Mouse (Mus musculus): ENCODE measurements around the gene Gm6408. TPM values are rescaled to one million over a fixed set of nuclear protein-coding genes. Genes with fewer than 3 reads are reported as not detected.
A peak's percentile ranks its signal among the peaks of the same experiment; 100 is the strongest.
"Not testable (repeated sequence)": the region's sequence is repeated elsewhere in the genome, so short reads cannot be mapped to it uniquely, and the experiment has no call there.

Gene Gm6408
- total and polyA plus RNA-seq, 3 experiments = not detected

GRCm38 (mm10) chr5:146488959-146489358 is 7.2 kb downstream of the Gm6408 start:
- H3K27ac ChIP-seq (ENCODE audit: control insufficient read depth, low read depth, low read length); H3K36me3 ChIP-seq (ENCODE audit: control insufficient read depth in 1 of 2, insufficient read depth in 2 of 2, low read length in 2 of 2); H3K27me3 ChIP-seq (ENCODE audit: control insufficient read depth in 1 of 2, insufficient read depth in 2 of 2, low read length in 2 of 2); H3K4me1 ChIP-seq (ENCODE audit: control insufficient read depth in 1 of 2, insufficient read depth in 2 of 2, low read length in 2 of 2); H3K79me2 ChIP-seq (ENCODE audit: control insufficient read depth, insufficient read depth, low read length, poor library complexity); H3K9ac ChIP-seq (ENCODE audit: control insufficient read depth, low read depth, low read length, poor library complexity, severe bottlenecking); H3K4me3 ChIP-seq (ENCODE audit: control insufficient read depth in 1 of 2, insufficient read depth in 1 of 2, low read depth in 2 of 2, low read length in 2 of 2); H3K9me3 ChIP-seq (replicated peaks; ENCODE audit: insufficient read depth, low read length): not testable (repeated sequence)
- TF ChIP-seq CTCF (IDR thresholded peaks at IDR 0.05 in 2 of 3, conservative IDR thresholded peaks at IDR 0.05 in 1 of 3; ENCODE audit: control insufficient read depth in 1 of 3, insufficient read depth in 1 of 3, low read depth in 2 of 3, low read length in 3 of 3, poor library complexity in 1 of 3, severe bottlenecking in 1 of 3) (peak; percentile 15 to 19 (median 18); a peak in 4 of 6 replicates), SMC3 (IDR thresholded peaks at IDR 0.05; ENCODE audit: low read depth, low read length) (0 out of 2 replicates have a peak, but pooled peaks have one; percentile 6)
- peak; percentile 24 for DNase-seq (ENCODE audit: low read depth, low spot score)

GRCm38 (mm10) chr5:146491063-146491462 is 9.3 kb downstream of the Gm6408 start, which contains the start of gene Gm6370:
Gene Gm6370, plus strand, starts transcription at chr5:146491363.
- not testable (repeated sequence) for H3K9me3 ChIP-seq (replicated peaks; ENCODE audit: insufficient read depth, low read length); DNase-seq (ENCODE audit: low read depth, low spot score); H3K27me3 ChIP-seq (ENCODE audit: control insufficient read depth in 1 of 2, insufficient read depth in 2 of 2, low read length in 2 of 2); H3K9ac ChIP-seq (ENCODE audit: control insufficient read depth, low read depth, low read length, poor library complexity, severe bottlenecking); H3K27ac ChIP-seq (ENCODE audit: control insufficient read depth, low read depth, low read length); H3K79me2 ChIP-seq (ENCODE audit: control insufficient read depth, insufficient read depth, low read length, poor library complexity); H3K4me3 ChIP-seq (ENCODE audit: control insufficient read depth in 1 of 2, insufficient read depth in 1 of 2, low read depth in 2 of 2, low read length in 2 of 2); H3K36me3 ChIP-seq (ENCODE audit: control insufficient read depth in 1 of 2, insufficient read depth in 2 of 2, low read length in 2 of 2); H3K4me1 ChIP-seq (ENCODE audit: control insufficient read depth in 1 of 2, insufficient read depth in 2 of 2, low read length in 2 of 2)

GRCm38 (mm10) chr5:146502099-146502498 is 20.3 kb downstream of the Gm6408 start, which contains the start of gene 4930449I24Rik:
Gene 4930449I24Rik, plus strand, starts transcription at chr5:146502399.
- not testable (repeated sequence) for H3K27me3 ChIP-seq (ENCODE audit: control insufficient read depth in 1 of 2, insufficient read depth in 2 of 2, low read length in 2 of 2); H3K4me1 ChIP-seq (ENCODE audit: control insufficient read depth in 1 of 2, insufficient read depth in 2 of 2, low read length in 2 of 2); H3K27ac ChIP-seq (ENCODE audit: control insufficient read depth, low read depth, low read length); H3K4me3 ChIP-seq (ENCODE audit: control insufficient read depth in 1 of 2, insufficient read depth in 1 of 2, low read depth in 2 of 2, low read length in 2 of 2); H3K9me3 ChIP-seq (replicated peaks; ENCODE audit: insufficient read depth, low read length); H3K79me2 ChIP-seq (ENCODE audit: control insufficient read depth, insufficient read depth, low read length, poor library complexity); H3K9ac ChIP-seq (ENCODE audit: control insufficient read depth, low read depth, low read length, poor library complexity, severe bottlenecking); DNase-seq (ENCODE audit: low read depth, low spot score); H3K36me3 ChIP-seq (ENCODE audit: control insufficient read depth in 1 of 2, insufficient read depth in 2 of 2, low read length in 2 of 2)

- not testable (repeated sequence) for H3K36me3 ChIP-seq (ENCODE audit: control insufficient read depth in 1 of 2, insufficient read depth in 2 of 2, low read length in 2 of 2); H3K79me2 ChIP-seq (ENCODE audit: control insufficient read depth, insufficient read depth, low read length, poor library complexity); H3K27me3 ChIP-seq (ENCODE audit: control insufficient read depth in 1 of 2, insufficient read depth in 2 of 2, low read length in 2 of 2)
These were observed 32.1 kb downstream of the Gm6408 start, which contains the start of gene Gm3402 for GRCm38 (mm10) chr5:146513823-146514222. Gene Gm3402, plus strand, starts transcription at chr5:146514123.

GRCm38 (mm10) chr5:146525501-146525900 is 43.7 kb downstream of the Gm6408 start, which contains the start of gene Gm3404:
Gene Gm3404, plus strand, starts transcription at chr5:146525801.
- H3K27me3 ChIP-seq (ENCODE audit: control insufficient read depth in 1 of 2, insufficient read depth in 2 of 2, low read length in 2 of 2); H3K36me3 ChIP-seq (ENCODE audit: control insufficient read depth in 1 of 2, insufficient read depth in 2 of 2, low read length in 2 of 2); H3K9me3 ChIP-seq (replicated peaks; ENCODE audit: insufficient read depth, low read length); H3K9ac ChIP-seq (ENCODE audit: control insufficient read depth, low read depth, low read length, poor library complexity, severe bottlenecking); H3K4me1 ChIP-seq (ENCODE audit: control insufficient read depth in 1 of 2, insufficient read depth in 2 of 2, low read length in 2 of 2); H3K27ac ChIP-seq (ENCODE audit: control insufficient read depth, low read depth, low read length); DNase-seq (ENCODE audit: low read depth, low spot score); H3K4me3 ChIP-seq (ENCODE audit: control insufficient read depth in 1 of 2, insufficient read depth in 1 of 2, low read depth in 2 of 2, low read length in 2 of 2); H3K79me2 ChIP-seq (ENCODE audit: control insufficient read depth, insufficient read depth, low read length, poor library complexity): not testable (repeated sequence)

More at GRCm38 (mm10) chr5:146513823-146514222, 32.1 kb downstream of the Gm6408 start, which contains the start of gene Gm3402:
- not testable (repeated sequence) for H3K9me3 ChIP-seq (replicated peaks; ENCODE audit: insufficient read depth, low read length); H3K4me1 ChIP-seq (ENCODE audit: control insufficient read depth in 1 of 2, insufficient read depth in 2 of 2, low read length in 2 of 2); H3K4me3 ChIP-seq (ENCODE audit: control insufficient read depth in 1 of 2, insufficient read depth in 1 of 2, low read depth in 2 of 2, low read length in 2 of 2); H3K9ac ChIP-seq (ENCODE audit: control insufficient read depth, low read depth, low read length, poor library complexity, severe bottlenecking); DNase-seq (ENCODE audit: low read depth, low spot score); H3K27ac ChIP-seq (ENCODE audit: control insufficient read depth, low read depth, low read length)

Other genes with a start within 250 kb of the Gm6408 start
- gene Wasf3, start 97.0 kb upstream of the Gm6408 start, total RNA-seq (2012; rRNA removed) = not detected in 2 replicates
- gene Wasf3, start 97.0 kb upstream of the Gm6408 start, polyA plus RNA-seq (2012; ENCODE audit: insufficient read depth in 1 of 2, insufficient read length in 2 of 2, low read depth in 1 of 2, low replicate concordance in 2 of 2, missing spikeins in 1 of 2) = not detected
- gene Gm6370, start 9.4 kb downstream of the Gm6408 start, total RNA-seq (2012; rRNA removed) = not detected in 2 replicates
- not detected for gene Gm6370, start 9.4 kb downstream of the Gm6408 start, polyA plus RNA-seq (2012; ENCODE audit: insufficient read depth in 1 of 2, insufficient read length in 2 of 2, low read depth in 1 of 2, low replicate concordance in 2 of 2, missing spikeins in 1 of 2)
- not detected in 2 replicates for gene 4930449I24Rik, start 20.4 kb downstream of the Gm6408 start, total RNA-seq (2012; rRNA removed)
- not detected for gene 4930449I24Rik, start 20.4 kb downstream of the Gm6408 start, polyA plus RNA-seq (2012; ENCODE audit: insufficient read depth in 1 of 2, insufficient read length in 2 of 2, low read depth in 1 of 2, low replicate concordance in 2 of 2, missing spikeins in 1 of 2)
- not detected in 2 replicates for gene Gm3402, start 32.2 kb downstream of the Gm6408 start, total RNA-seq (2012; rRNA removed)
- not detected for gene Gm3402, start 32.2 kb downstream of the Gm6408 start, polyA plus RNA-seq (2012; ENCODE audit: insufficient read depth in 1 of 2, insufficient read length in 2 of 2, low read depth in 1 of 2, low replicate concordance in 2 of 2, missing spikeins in 1 of 2)
- not detected in 2 replicates for gene Gm3404, start 43.8 kb downstream of the Gm6408 start, total RNA-seq (2012; rRNA removed)
- not detected for gene Gm3404, start 43.8 kb downstream of the Gm6408 start, polyA plus RNA-seq (2012; ENCODE audit: insufficient read depth in 1 of 2, insufficient read length in 2 of 2, low read depth in 1 of 2, low replicate concordance in 2 of 2, missing spikeins in 1 of 2)
- gene Gm3409, start 55.7 kb downstream of the Gm6408 start, total RNA-seq (2012; rRNA removed) = not detected in 2 replicates
- not detected for gene Gm3409, start 55.7 kb downstream of the Gm6408 start, polyA plus RNA-seq (2012; ENCODE audit: insufficient read depth in 1 of 2, insufficient read length in 2 of 2, low read depth in 1 of 2, low replicate concordance in 2 of 2, missing spikeins in 1 of 2)
- gene Gm3415, start 74.2 kb downstream of the Gm6408 start, total RNA-seq (2012; rRNA removed) = not detected in 2 replicates
- not detected for gene Gm3415, start 74.2 kb downstream of the Gm6408 start, polyA plus RNA-seq (2012; ENCODE audit: insufficient read depth in 1 of 2, insufficient read length in 2 of 2, low read depth in 1 of 2, low replicate concordance in 2 of 2, missing spikeins in 1 of 2)
- gene Gpr12, start 103.3 kb downstream of the Gm6408 start, total RNA-seq (2012; rRNA removed) = not detected in 2 replicates
- not detected for gene Gpr12, start 103.3 kb downstream of the Gm6408 start, polyA plus RNA-seq (2012; ENCODE audit: insufficient read depth in 1 of 2, insufficient read length in 2 of 2, low read depth in 1 of 2, low replicate concordance in 2 of 2, missing spikeins in 1 of 2)

All from MEL (cell line).